Comparison of ENCODE assay signal across 19 mouse cellular contexts in genomic region chr16:89845461-89845860, GRCm38 (mm10).
A peak's percentile ranks its signal among the peaks of the same experiment; 100 is the strongest.
DNase-seq lines count a peak whose midpoint lies in the region; ATAC-seq and TF ChIP-seq lines count a peak whose summit lies in the region.
"Had no signal": no experiment of that assay in that cellular context is flagged by ENCODE, and none has a peak within 500 bp of the region (broad histone marks: within the 10 kb centered on the region; RNA-seq: fewer than 3 reads in every experiment).

No protein-coding gene starts in this region.

- no peak for TF ChIP-seq POLR2A in cerebellum, adult 2 months (IDR thresholded peaks at IDR 0.05; ENCODE audit: borderline replicate concordance, insufficient read depth, low read length)

- no peak for TF ChIP-seq CTCF in layer of hippocampus, adult 2 months (conservative IDR thresholded peaks at IDR 0.05)
- TF ChIP-seq CTCF in cerebellum, adult 2 months (IDR thresholded peaks at IDR 0.05; ENCODE audit: borderline replicate concordance, insufficient read depth, low read depth, low read length) = no peak

- no peaks in the 10 kb centered on the region for H3K27me3 ChIP-seq in cerebellum, adult 2 months (ENCODE audit: control insufficient read depth, insufficient read depth, low read length)
- H3K27me3 ChIP-seq: forebrain, embryonic 13.5 days; hindbrain, embryonic 12.5 days had no signal

- peak; percentile 59; the same call in 1 of the 2 replicates for ATAC-seq in cerebellum, adult (ENCODE audit: insufficient number of reproducible peaks, low FRiP score, low TSS enrichment)
- ATAC-seq: CD4-positive, CD25-positive, alpha-beta regulatory T cell, adult 4 months; inflammation-experienced regulatory T-cells, adult 6 months had no signal

- peak overlapping the region; percentile 68; the same call in 1 of the 2 replicates for H3K27ac ChIP-seq in layer of hippocampus, adult 2 months
- no peak overlapping the region for H3K27ac ChIP-seq in cerebellum, adult 2 months (ENCODE audit: insufficient read depth, low read length)
- H3K27ac ChIP-seq: embryonic facial prominence, embryonic 10.5 days; forebrain, embryonic 13.5 days; hindbrain, embryonic 12.5 days had no signal

- H3K4me1 ChIP-seq in cerebellum, adult 2 months (ENCODE audit: control insufficient read depth, insufficient read depth, low read length) = peaks cover 24% of the 10 kb centered on the region

- 19% methylated on average over 8 of the region's 8 CpGs for WGBS in cerebellum, adult 2 months

- H3K4me3 ChIP-seq in layer of hippocampus, adult 2 months = no peak overlapping the region
- no peak overlapping the region for H3K4me3 ChIP-seq in cerebellum, adult 2 months (replicated peaks; ENCODE audit: insufficient read depth, low read depth, low read length)
- H3K4me3 ChIP-seq: embryonic facial prominence, embryonic 10.5 days; forebrain, embryonic 13.5 days; hindbrain, embryonic 12.5 days had no signal

- DNase-seq in cerebellum, adult 11 months = no peak
- DNase-seq in layer of hippocampus, adult 2 months (ENCODE audit: low spot score in 2 of 2) = no peak
- no peak for DNase-seq in layer of hippocampus, adult 9-11 months
- DNase-seq in cerebellum, adult 2 months = peak; percentile 57 to 62
- DNase-seq in cerebellum, postnatal 25 days = peak; percentile 61 to 62
- no peak for DNase-seq in kidney, adult 9 months
- DNase-seq: adrenal gland, adult 8-10 months; adrenal gland, postnatal 36 days; B cell, adult 2 months; forebrain, postnatal 0 days; gastrocnemius, postnatal 25 days; heart, postnatal 10 days; heart, postnatal 4 days had no signal

Comparison
In these comparisons a context has a peak if more than half of its experiments do, and no peak if none do; other contexts are left out.
1. DNase-seq: peak in cerebellum, adult 2 months (2 of 2) and cerebellum, postnatal 25 days (2 of 2); none in cerebellum, adult 11 months (single experiment), layer of hippocampus, adult 2 months (0 of 2), layer of hippocampus, adult 9-11 months (single experiment) and kidney, adult 9 months (single experiment).